Mouse (Mus musculus): Measurements from ENCODE around the gene Unc119b. TPM values are rescaled to one million over a fixed set of nuclear protein-coding genes. Genes with fewer than 3 reads are reported as not detected.
"Not testable (repeated sequence)": the region's sequence is repeated elsewhere in the genome, so short reads cannot be mapped to it uniquely, and the experiment has no call there.

Gene Unc119b
- total RNA-seq, 2 experiments from 2014 or later: 21.7 to 25.9 TPM

- no peak for DNase-seq
Measured at GRCm38 (mm10) chr5:115083492-115083891, 51.3 kb downstream of the Unc119b start.

GRCm38 (mm10) chr5:115081636-115082035 is 53.1 kb downstream of the Unc119b start:
- DNase-seq: no peak

- peak; percentile 82 for DNase-seq
Measured at GRCm38 (mm10) chr5:115076144-115076901, 58.5 kb downstream of the Unc119b start.

- no peak for DNase-seq
Measured at GRCm38 (mm10) chr5:115074749-115075148, 60.0 kb downstream of the Unc119b start.

- DNase-seq: not testable (repeated sequence)
Measured at GRCm38 (mm10) chr5:115073306-115073705, 61.5 kb downstream of the Unc119b start.

Other genes with a start within 250 kb of the Unc119b start
- gene Oasl2, start 238.0 kb downstream of the Unc119b start, total RNA-seq (2021): 1 to 10 TPM; 2.7 to 2.8 TPM
- gene Oasl1, start 211.7 kb downstream of the Unc119b start, total RNA-seq (2021): under 1 TPM in 1 of 2 experiments, not detected in 1; 0.18 TPM
- gene 2210016L21Rik, start 192.8 kb downstream of the Unc119b start, total RNA-seq (2021): 10 to 100 TPM; 27.7 to 34.9 TPM
- not detected for gene Hnf1a, start 163.9 kb downstream of the Unc119b start, total RNA-seq (2021)
- 10 to 100 TPM; 52.1 to 53.3 TPM for gene Sppl3, start 123.8 kb downstream of the Unc119b start, total RNA-seq (2021)
- not detected for gene Gm10401, start 36.7 kb downstream of the Unc119b start, total RNA-seq (2021)
- 100 to 1,000 TPM; 153 to 165 TPM for gene Acads, start 15.6 kb downstream of the Unc119b start, total RNA-seq (2021)
- 100 to 1,000 TPM; 104 to 111 TPM for gene Mlec, start 23.2 kb upstream of the Unc119b start, total RNA-seq (2021)
- gene Cabp1, start 59.4 kb upstream of the Unc119b start, total RNA-seq (2021): 1 to 10 TPM; 5.5 to 6.6 TPM
- 10 to 100 TPM; 21.1 to 26.1 TPM for gene Pop5, start 100.9 kb upstream of the Unc119b start, total RNA-seq (2021)
- gene Rnf10, start 137.9 kb upstream of the Unc119b start, total RNA-seq (2021): 100 to 1,000 TPM; 277 to 284 TPM
- gene Coq5, start 144.7 kb upstream of the Unc119b start, total RNA-seq (2021): 100 to 1,000 TPM; 113 to 117 TPM
- 100 to 1,000 TPM; 318 to 355 TPM for gene Dynll1, start 166.0 kb upstream of the Unc119b start, total RNA-seq (2021)
- gene Srsf9, start 192.2 kb upstream of the Unc119b start, total RNA-seq (2021): 10 to 100 TPM; 39.1 to 42.4 TPM
- gene Gatc, start 206.2 kb upstream of the Unc119b start, total RNA-seq (2021): 10 to 100 TPM; 17.3 to 19.3 TPM
- gene Triap1, start 206.2 kb upstream of the Unc119b start, total RNA-seq (2021): 10 to 100 TPM; 23.4 to 26.8 TPM
- gene Cox6a1, start 214.0 kb upstream of the Unc119b start, total RNA-seq (2021): 100 to 1,000 TPM; 619 to 662 TPM